Comparison of ENCODE assay signal across 10 mouse cellular contexts in the genomic region with DNA sequence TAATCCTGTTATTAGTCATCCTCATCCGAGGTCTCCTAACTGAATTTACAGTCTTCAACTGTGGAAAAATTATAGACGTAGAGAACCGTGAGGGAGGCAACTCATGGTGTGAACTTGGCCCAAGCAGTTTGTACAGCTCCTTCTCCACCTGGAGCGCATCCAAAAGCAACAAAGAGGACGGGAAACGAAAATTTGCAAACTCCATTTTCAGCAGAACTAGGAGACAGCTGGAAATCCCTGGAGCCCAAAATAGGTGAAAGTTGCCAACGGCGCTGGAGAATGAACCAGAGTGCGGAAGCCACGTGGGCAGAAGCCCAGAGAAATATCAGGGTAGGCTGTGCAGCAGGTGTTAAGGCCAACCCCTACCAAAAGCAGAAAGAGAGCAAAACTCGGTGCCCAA.
A peak's percentile ranks its signal among the peaks of the same experiment; 100 is the strongest.
DNase-seq lines count a peak whose midpoint lies in the region; ATAC-seq lines count a peak whose summit lies in the region.
"Had no signal": no experiment of that assay in that cellular context is flagged by ENCODE, and none has a peak within 500 bp of the region (broad histone marks: within the 10 kb centered on the region; RNA-seq: fewer than 3 reads in every experiment).

No protein-coding gene starts in this region.

- no peaks in the 10 kb centered on the region for H3K36me3 ChIP-seq in liver, embryonic 11.5 days (ENCODE audit: control insufficient read depth, insufficient read depth, low read length)
- H3K36me3 ChIP-seq in kidney, embryonic 16.5 days (ENCODE audit: insufficient read depth, low read length) = no peaks in the 10 kb centered on the region
- H3K36me3 ChIP-seq: embryonic facial prominence, embryonic 15.5 days had no signal

- 85% methylated on average over 11 of the region's 11 CpGs for WGBS in liver, embryonic 11.5 days
- 43% methylated on average over 11 of the region's 11 CpGs for WGBS in kidney, embryonic 16.5 days

- no peak overlapping the region for H3K4me3 ChIP-seq in liver, embryonic 11.5 days (ENCODE audit: low read depth, low read length)
- no peak overlapping the region for H3K4me3 ChIP-seq in kidney, embryonic 16.5 days (ENCODE audit: low read length)
- H3K4me3 ChIP-seq: embryonic facial prominence, embryonic 15.5 days had no signal

- no peaks in the 10 kb centered on the region for H3K4me1 ChIP-seq in liver, embryonic 11.5 days (replicated peaks; ENCODE audit: control insufficient read depth, insufficient read depth, low read length)
- H3K4me1 ChIP-seq in kidney, embryonic 16.5 days (ENCODE audit: insufficient read depth, low read length) = peaks cover 14% of the 10 kb centered on the region; the same call in 1 of the 2 replicates

- no peak overlapping the region for H3K4me2 ChIP-seq in liver, embryonic 11.5 days
- no peak overlapping the region; the same call in 1 of the 2 replicates for H3K4me2 ChIP-seq in kidney, embryonic 16.5 days (replicated peaks; ENCODE audit: low read depth, low read length)
- H3K4me2 ChIP-seq: embryonic facial prominence, embryonic 15.5 days had no signal

- no peak for ATAC-seq in liver, embryonic 11.5 days (replicated peaks; ENCODE audit: low FRiP score)
- no peak for ATAC-seq in kidney, embryonic 16.5 days (ENCODE audit: low FRiP score, low TSS enrichment)
- no peak for ATAC-seq in erythroid progenitor cell, adult 5-6 weeks (replicated peaks; ENCODE audit: low FRiP score, poor library complexity, severe bottlenecking)
- ATAC-seq in megakaryocyte progenitor cell, adult 5-6 weeks (replicated peaks; ENCODE audit: poor library complexity) = no peak
- ATAC-seq: Patski had no signal

- H3K27ac ChIP-seq in liver, embryonic 11.5 days (ENCODE audit: low read depth, low read length) = no peak overlapping the region
- H3K27ac ChIP-seq in kidney, embryonic 16.5 days (ENCODE audit: low read length) = peak overlapping the region; percentile 6; the same call in 1 of the 2 replicates
- H3K27ac ChIP-seq: embryonic facial prominence, embryonic 15.5 days had no signal

- peak; percentile 4 for DNase-seq in liver
- no peak for DNase-seq in liver, embryonic 11.5 days (ENCODE audit: low spot score)
- peak; percentile 46 for DNase-seq in gastrocnemius, postnatal 10 days
- DNase-seq in lung, postnatal 14 days = peak; percentile 43
- DNase-seq in natural killer cell, adult 2 months (ENCODE audit: low spot score in 2 of 2) = no peak

- H3K9ac ChIP-seq in liver, embryonic 11.5 days (ENCODE audit: low read depth, low read length) = no peak overlapping the region
- H3K9ac ChIP-seq in kidney, embryonic 16.5 days (replicated peaks; ENCODE audit: low read length) = no peak overlapping the region
- H3K9ac ChIP-seq: embryonic facial prominence, embryonic 15.5 days had no signal

- H3K27me3 ChIP-seq in liver, embryonic 11.5 days (replicated peaks; ENCODE audit: control insufficient read depth, insufficient read depth, low read length) = no peaks in the 10 kb centered on the region
- no peaks in the 10 kb centered on the region for H3K27me3 ChIP-seq in kidney, embryonic 16.5 days (ENCODE audit: insufficient read depth, low read length)
- H3K27me3 ChIP-seq: embryonic facial prominence, embryonic 15.5 days; Patski had no signal

- H3K9me3 ChIP-seq in liver, embryonic 11.5 days (ENCODE audit: control insufficient read depth, low read length) = no peaks in the 10 kb centered on the region
- no peaks in the 10 kb centered on the region for H3K9me3 ChIP-seq in kidney, embryonic 16.5 days (ENCODE audit: low read length)
- H3K9me3 ChIP-seq: embryonic facial prominence, embryonic 15.5 days had no signal

Comparison
In these comparisons a context has a peak if more than half of its experiments do, and no peak if none do; other contexts are left out.
1. DNase-seq: peak in liver (single experiment), gastrocnemius, postnatal 10 days (single experiment) and lung, postnatal 14 days (single experiment); none in liver, embryonic 11.5 days (single experiment) and natural killer cell, adult 2 months (0 of 2).